Mouse (Mus musculus) CH12.LX (cell line): ENCODE data around the gene Dio1. TPM values are rescaled to one million over a fixed set of nuclear protein-coding genes. Genes with fewer than 3 reads are reported as not detected.

ENCODE experiments used
- DNase-seq: peaks from one replicate; pipeline ENCODE4 v3.0.0-alpha.2; 2013; ENCODE audit errors: extremely low read depth
- H3K27ac ChIP-seq: 2 replicates; pipeline ENCODE4 v1.5.1; 2012; ENCODE audit warnings: low read depth, mild to moderate bottlenecking, control low read depth, moderate library complexity; ENCODE audit not compliant: insufficient read depth
- H3K27me3 ChIP-seq: replicated peaks from 2 replicates; pipeline ENCODE3; 2012; ENCODE audit warnings: inconsistent platforms
- H3K36me3 ChIP-seq, 2 experiments: replicated peaks in 1 of 2; 2 replicates each; pipeline versions ENCODE3 to v1.6.1; 2012; ENCODE audit warnings: inconsistent platforms in 1 of 2, low read length in 1 of 2, mild to moderate bottlenecking in 1 of 2, mixed read lengths in 1 of 2, moderate library complexity in 1 of 2; ENCODE audit not compliant: control insufficient read depth in 1 of 2, insufficient read depth in 1 of 2
- H3K4me1 ChIP-seq, 2 experiments: 2 replicates each; pipeline ENCODE4 v1.6.1; 2012; ENCODE audit warnings: inconsistent platforms in 1 of 2, moderate library complexity in 1 of 2; ENCODE audit not compliant: insufficient read depth in 2 of 2, control insufficient read depth in 1 of 2
- H3K4me2 ChIP-seq: 2 replicates; pipeline ENCODE4 v1.6.1; 2012; ENCODE audit warnings: low read depth, mild to moderate bottlenecking, control low read depth; ENCODE audit not compliant: poor library complexity, insufficient read depth, severe bottlenecking
- H3K4me3 ChIP-seq, 3 experiments: fragments of 150-350 bp in 1 of 3; sonication (generic) in 1 of 3; replicated peaks in 1 of 3; 2 replicates each; pipeline versions ENCODE3 to v1.5.1; 2011 to 2012; ENCODE audit warnings: low read depth in 2 of 3, low read length in 2 of 3, mild to moderate bottlenecking in 2 of 3, moderate library complexity in 2 of 3, control low read depth in 1 of 3, improper control_type of control experiment in 1 of 3, inconsistent platforms in 1 of 3, mixed read lengths in 1 of 3; ENCODE audit not compliant: poor library complexity in 1 of 3
- H3K79me2 ChIP-seq: replicated peaks from 2 replicates; pipeline ENCODE4 v1.6.1; 2012; ENCODE audit warnings: mild to moderate bottlenecking, moderate library complexity; ENCODE audit not compliant: control insufficient read depth, poor library complexity, insufficient read depth, severe bottlenecking; ENCODE audit errors: extremely low read depth
- H3K9ac ChIP-seq: 2 replicates; pipeline ENCODE4 v1.6.1; 2012; ENCODE audit warnings: low read depth, mild to moderate bottlenecking, control low read depth, moderate library complexity; ENCODE audit not compliant: insufficient read depth
- H3K9me3 ChIP-seq: replicated peaks from 2 replicates; pipeline ENCODE3; 2012; ENCODE audit warnings: low read length, inconsistent platforms, mixed read lengths
- CHD1 ChIP-seq: IDR thresholded peaks from 2 replicates; pipeline ENCODE4 v1.6.1; 2012; ENCODE audit warnings: low read depth, low read length, improper control_type of control experiment, inconsistent platforms
- CHD2 ChIP-seq: IDR thresholded peaks from 2 replicates; pipeline ENCODE4 v1.6.1; 2011; ENCODE audit warnings: low read length, improper control_type of control experiment
- CTCF ChIP-seq, 2 experiments: IDR thresholded peaks in 1 of 2; conservative IDR thresholded peaks in 1 of 2; 2 replicates each; pipeline ENCODE4 v1.5.1; 2011 to 2012; ENCODE audit warnings: low read depth in 2 of 2, low read length in 2 of 2, improper control_type of control experiment in 1 of 2, inconsistent platforms in 1 of 2, mild to moderate bottlenecking in 1 of 2, moderate library complexity in 1 of 2
- E2F4 ChIP-seq: IDR thresholded peaks from 2 replicates; pipeline ENCODE4 v1.6.1; 2011; ENCODE audit warnings: low read depth, low read length, improper control_type of control experiment; ENCODE audit not compliant: insufficient replicate concordance
- ELF1 ChIP-seq: IDR thresholded peaks from 2 replicates; pipeline ENCODE4 v1.6.1; 2014; ENCODE audit warnings: low read depth, mild to moderate bottlenecking, inconsistent platforms, low read length, improper control_type of control experiment
- EP300 ChIP-seq: IDR thresholded peaks from 2 replicates; pipeline ENCODE4 v1.6.1; 2011; ENCODE audit warnings: low read length, improper control_type of control experiment
- ETS1 ChIP-seq: conservative IDR thresholded peaks from 2 replicates; pipeline ENCODE4 v1.6.1; 2012; ENCODE audit warnings: low read depth, mild to moderate bottlenecking, inconsistent platforms, low read length, improper control_type of control experiment, moderate library complexity
- GABPA ChIP-seq: IDR thresholded peaks from 2 replicates; pipeline ENCODE4 v1.6.1; 2012; ENCODE audit warnings: low read depth, low read length, improper control_type of control experiment, inconsistent platforms; ENCODE audit not compliant: insufficient replicate concordance
- HCFC1 ChIP-seq: IDR thresholded peaks from 2 replicates; pipeline ENCODE4 v1.6.1; 2012; ENCODE audit warnings: low read depth, mild to moderate bottlenecking, inconsistent platforms, low read length, improper control_type of control experiment
- IRF4 ChIP-seq: IDR thresholded peaks from 2 replicates; pipeline ENCODE4 v1.6.1; 2014; ENCODE audit warnings: low read depth, mild to moderate bottlenecking, inconsistent platforms, low read length, improper control_type of control experiment
- JUND ChIP-seq: conservative IDR thresholded peaks from 2 replicates; pipeline ENCODE4 v1.6.1; 2011; ENCODE audit warnings: low read depth, low read length, improper control_type of control experiment
- MAX ChIP-seq: IDR thresholded peaks from 2 replicates; pipeline ENCODE4 v1.6.1; 2011; ENCODE audit warnings: low read length, improper control_type of control experiment
- MAZ ChIP-seq: IDR thresholded peaks from 2 replicates; pipeline ENCODE4 v1.6.1; 2012; ENCODE audit warnings: low read depth, mild to moderate bottlenecking, inconsistent platforms, low read length, improper control_type of control experiment, moderate library complexity
- MEF2A ChIP-seq: IDR thresholded peaks from 2 replicates; pipeline ENCODE4 v1.6.1; 2014; ENCODE audit warnings: low read depth, mild to moderate bottlenecking, inconsistent platforms, low read length, improper control_type of control experiment, borderline replicate concordance
- MXI1 ChIP-seq: IDR thresholded peaks from 2 replicates; pipeline ENCODE4 v1.6.1; 2011; ENCODE audit warnings: mild to moderate bottlenecking, low read depth, low read length, improper control_type of control experiment
- MYC ChIP-seq: IDR thresholded peaks from 2 replicates; pipeline ENCODE4 v1.6.1; 2011; ENCODE audit warnings: low read depth, mild to moderate bottlenecking, improper control_type of control experiment, low read length
- NELFE ChIP-seq: IDR thresholded peaks from 2 replicates; pipeline ENCODE4 v1.6.1; 2011; ENCODE audit warnings: low read depth, low read length, improper control_type of control experiment
- NRF1 ChIP-seq: IDR thresholded peaks from 2 replicates; pipeline ENCODE4 v1.6.1; 2014; ENCODE audit warnings: low read depth, mild to moderate bottlenecking, inconsistent platforms, low read length, improper control_type of control experiment, moderate library complexity
- PAX5 ChIP-seq: IDR thresholded peaks from 2 replicates; pipeline ENCODE4 v1.6.1; 2012; ENCODE audit warnings: low read length, inconsistent platforms, mixed read lengths
- POLR2AphosphoS2 ChIP-seq: IDR thresholded peaks from 2 replicates; pipeline ENCODE4 v1.6.1; 2011; ENCODE audit warnings: low read depth, low read length, improper control_type of control experiment
- RAD21 ChIP-seq: IDR thresholded peaks from 2 replicates; pipeline ENCODE4 v1.6.1; 2011; ENCODE audit warnings: low read depth, mild to moderate bottlenecking, low read length, improper control_type of control experiment, moderate library complexity
- SIN3A ChIP-seq: IDR thresholded peaks from 2 replicates; pipeline ENCODE4 v1.6.1; 2012; ENCODE audit warnings: low read length, improper control_type of control experiment, inconsistent platforms
- SMC3 ChIP-seq: IDR thresholded peaks from 2 replicates; pipeline ENCODE4 v1.6.1; 2011; ENCODE audit warnings: low read depth, low read length, improper control_type of control experiment
- TCF12 ChIP-seq: IDR thresholded peaks from 2 replicates; pipeline ENCODE4 v1.6.1; 2014; ENCODE audit warnings: low read depth, mild to moderate bottlenecking, inconsistent platforms, low read length, improper control_type of control experiment
- UBTF ChIP-seq: IDR thresholded peaks from 2 replicates; pipeline ENCODE4 v1.6.1; 2012; ENCODE audit warnings: low read depth, mild to moderate bottlenecking, inconsistent platforms, low read length, improper control_type of control experiment, moderate library complexity
- USF1 ChIP-seq: IDR thresholded peaks from 2 replicates; pipeline ENCODE4 v1.6.1; 2014; ENCODE audit warnings: low read depth, mild to moderate bottlenecking, inconsistent platforms, low read length, improper control_type of control experiment
- USF2 ChIP-seq: conservative IDR thresholded peaks from 2 replicates; pipeline ENCODE4 v1.6.1; 2011; ENCODE audit warnings: low read depth, low read length, improper control_type of control experiment
- ZC3H11A ChIP-seq: IDR thresholded peaks from 2 replicates; pipeline ENCODE4 v1.6.1; 2012; ENCODE audit warnings: low read depth, mild to moderate bottlenecking, inconsistent platforms, low read length, improper control_type of control experiment
- ZMIZ1 ChIP-seq: IDR thresholded peaks from 2 replicates; pipeline ENCODE4 v1.6.1; 2012; ENCODE audit warnings: low read depth, mild to moderate bottlenecking, inconsistent platforms, low read length, improper control_type of control experiment
- dilution Hi-C: fragments of 300-500 bp; cut with MboI; formaldehyde crosslinking; loops from 2 replicates; pipeline ENCODE4 v1.14.3; 2020; ENCODE audit warnings: low sequenced_read_pairs; ENCODE audit not compliant: extremely low pct_unique_long_range_greater_than_20kb, extremely low pct_ligation_motif_present
- in situ Hi-C: fragments of 300-500 bp; cut with MboI; formaldehyde crosslinking; loops from 3 replicates; pipeline ENCODE4 v1.14.3; 2019; ENCODE audit warnings: low sequenced_read_pairs, low pct_ligation_motif_present, low pct_unique_long_range_greater_than_20kb, mixed read lengths
- polyA plus RNA-seq: library from polyadenylated mRNA; unstranded; fragments of >175 nt; gene quantifications from 2 replicates; pipeline ENCODE4 v1.2.1, GENCODE M21; 2012; ENCODE audit warnings: low read depth; ENCODE audit not compliant: insufficient read length
- total RNA-seq, 2 experiments: library from RNA; depleted of rRNA; stranded (reverse); fragments of 300-350 nt in 1 of 2; fragments of >200 nt in 1 of 2; gene quantifications; 2 replicates each; pipeline ENCODE4 v1.2.3; 2012 to 2014

The Dio1 gene
- total and polyA plus RNA-seq, 3 experiments: 0.23 to 1.3 (median 0.25) TPM

DNA sequence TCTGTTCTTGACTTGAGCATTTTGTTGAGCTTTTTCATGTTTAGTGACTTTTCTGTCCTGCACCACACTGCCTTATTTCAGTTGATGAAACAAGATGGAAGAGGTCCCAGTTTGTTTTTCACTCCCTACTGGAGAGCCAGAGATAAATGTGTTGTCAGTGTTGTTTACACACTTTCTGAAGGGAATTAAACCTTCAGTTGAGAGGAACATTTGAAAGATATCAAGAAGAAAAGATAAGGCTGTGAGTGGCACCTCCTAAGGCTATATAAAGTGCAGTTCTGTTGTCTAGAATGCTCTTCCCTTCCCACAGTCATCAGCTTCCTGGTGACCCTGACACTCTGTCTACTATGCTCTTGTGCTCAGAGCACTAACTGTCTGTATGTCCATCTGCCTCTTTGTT is 44.4 kb upstream of the Dio1 start:
- no peak for DNase-seq
- no peaks in the 10 kb centered on the region for H3K27me3 ChIP-seq
- in situ Hi-C loops: no loop called here
- H3K79me2 ChIP-seq: no peaks in the 10 kb centered on the region
- peaks cover 11 to 82% of the 10 kb centered on the region in 2 experiments for H3K36me3 ChIP-seq
- no peak overlapping the region for H3K27ac ChIP-seq
- no peak overlapping the region for H3K9ac ChIP-seq
- dilution Hi-C loops: no loop called here
- no peak overlapping the region for H3K4me2 ChIP-seq
- TF ChIP-seq ELF1: no peak
- no peak for TF ChIP-seq MAX
- TF ChIP-seq MYC: no peak
- TF ChIP-seq E2F4: no peak
- no peak for TF ChIP-seq TCF12
- no peak for TF ChIP-seq NRF1
- TF ChIP-seq EP300: no peak
- no peak for TF ChIP-seq HCFC1
- no peak for TF ChIP-seq ETS1
- no peak for TF ChIP-seq MEF2A
- no peak overlapping the region for H3K4me3 ChIP-seq
- no peaks in the 10 kb centered on the region for H3K9me3 ChIP-seq
- H3K4me1 ChIP-seq: peaks cover 0 to 28% of the 10 kb centered on the region in 2 experiments; a peak in 2 of 4 replicates

DNA sequence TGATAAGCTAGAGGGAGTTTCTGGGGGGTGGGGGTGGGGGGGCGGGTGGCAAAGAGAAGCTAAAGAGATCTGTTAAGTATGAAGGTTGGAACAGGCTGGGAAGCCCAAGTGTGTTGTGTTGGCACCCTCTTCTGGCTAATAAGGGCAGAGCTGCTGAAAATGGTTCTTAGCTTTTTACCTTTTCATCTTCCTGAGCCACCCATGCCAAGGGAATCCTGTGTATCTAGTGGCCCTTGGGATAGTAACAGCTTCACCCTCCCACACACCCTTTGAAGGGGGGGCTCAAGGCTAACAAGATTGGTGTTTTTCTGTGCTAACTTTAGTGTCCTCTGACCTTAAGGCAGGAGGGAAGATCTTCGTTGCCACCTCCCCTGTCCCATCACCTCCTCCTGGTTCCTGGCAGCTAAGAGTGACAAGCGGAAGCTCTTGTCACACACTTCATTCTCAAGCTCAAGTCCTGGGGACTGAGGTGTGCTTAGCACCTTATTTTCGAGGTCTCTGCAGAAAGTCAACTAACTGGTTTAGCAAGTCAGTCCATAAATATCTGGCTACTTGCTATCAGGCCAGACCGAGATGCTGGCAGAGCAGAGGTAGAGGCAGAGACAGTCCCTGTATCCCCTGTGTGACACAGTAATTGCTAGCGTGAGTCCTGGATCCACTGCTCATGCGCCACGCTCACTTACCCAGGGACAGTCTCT is 42.5 kb upstream of the Dio1 start:
- peak; percentile 64 for DNase-seq
- Histone ChIP-seq H3K4me3 (no peak overlapping the region), H3K27ac (no peak overlapping the region), H3K27me3 (no peaks in the 10 kb centered on the region), H3K9me3 (no peaks in the 10 kb centered on the region), H3K9ac (no peak overlapping the region), H3K36me3 (peaks cover 20 to 84% of the 10 kb centered on the region in 2 experiments), H3K4me1 (peaks cover 0 to 25% of the 10 kb centered on the region in 2 experiments; a peak in 2 of 4 replicates), H3K79me2 (no peaks in the 10 kb centered on the region), H3K4me2 (no peak overlapping the region)
- in situ Hi-C loops (loop anchor here (5.0 kb wide), 1 partner anchor 97 kb away; the partner anchor contains the start of genes Hspb11 and Lrrc42), dilution Hi-C loops (no loop called here)
- no peak for TF ChIP-seq IRF4
- no peak for TF ChIP-seq ZMIZ1
- TF ChIP-seq UBTF: no peak
- no peak for TF ChIP-seq E2F4
- TF ChIP-seq USF2: no peak
- no peak for TF ChIP-seq GABPA
- no peak for TF ChIP-seq MEF2A
- no peak for TF ChIP-seq NELFE
- TF ChIP-seq JUND: no peak
- TF ChIP-seq CHD1: no peak
- TF ChIP-seq CHD2: no peak
- no peak for TF ChIP-seq EP300
- no peak for TF ChIP-seq NRF1
- no peak for TF ChIP-seq POLR2AphosphoS2
- TF ChIP-seq CTCF (conservative IDR thresholded peaks at IDR 0.05 in 1 of 2, IDR thresholded peaks at IDR 0.05 in 1 of 2; ENCODE audit: low read depth in 2 of 2, low read length in 2 of 2): peak; percentile 49 to 80
- TF ChIP-seq PAX5: no peak
- TF ChIP-seq ZC3H11A: peak; percentile 34; the same call in 1 of the 2 replicates
- TF ChIP-seq MXI1: no peak
- TF ChIP-seq USF1: no peak
- no peak for TF ChIP-seq HCFC1
- TF ChIP-seq RAD21: peak; percentile 82
- TF ChIP-seq TCF12: no peak
- TF ChIP-seq SMC3: peak; percentile 79
- TF ChIP-seq MAZ: no peak
- TF ChIP-seq SIN3A: no peak
